18 mouse cellular contexts compared by ENCODE assay signal in genomic region chr9:118813492-118813891, GRCm38 (mm10).
A peak's percentile ranks its signal among the peaks of the same experiment; 100 is the strongest.
DNase-seq lines count a peak whose midpoint lies in the region; ATAC-seq and TF ChIP-seq lines count a peak whose summit lies in the region.
"Had no signal": no experiment of that assay in that cellular context is flagged by ENCODE, and none has a peak within 500 bp of the region (broad histone marks: within the 10 kb centered on the region; RNA-seq: fewer than 3 reads in every experiment).

No protein-coding gene starts in this region.

- no peaks in the 10 kb centered on the region for H3K9me3 ChIP-seq in kidney, embryonic 14.5 days (ENCODE audit: control insufficient read depth, low read length)
- H3K9me3 ChIP-seq in kidney, embryonic 15.5 days (replicated peaks), result no peaks in the 10 kb centered on the region
- H3K9me3 ChIP-seq in kidney, embryonic 16.5 days (ENCODE audit: low read length), result no peaks in the 10 kb centered on the region

- DNase-seq in kidney, adult 2 months, result no peak
- no peak for DNase-seq in kidney, postnatal 25 days
- DNase-seq in kidney, adult 18-20 months, result no peak
- DNase-seq: adrenal gland, adult 2 months; adrenal gland, adult 8-10 months; adrenal gland, postnatal 10 days; adrenal gland, postnatal 25 days; B cell, adult 2 months; cerebellum, adult 11 months; cerebellum, adult 11-12 months; cerebellum, adult 18-20 months had no signal

- TF ChIP-seq POLR2A in kidney, adult 2 months (IDR thresholded peaks at IDR 0.05; ENCODE audit: low read depth, low read length), result no peak

- H3K4me2 ChIP-seq in kidney, embryonic 14.5 days (replicated peaks; ENCODE audit: low read depth, low read length), result no peak overlapping the region
- H3K4me2 ChIP-seq in kidney, embryonic 15.5 days, result 0 out of 2 replicates have a peak overlapping the region, but pooled peaks have one; percentile 4
- H3K4me2 ChIP-seq in kidney, embryonic 16.5 days (replicated peaks; ENCODE audit: low read depth, low read length), result no peak overlapping the region

- no peaks in the 10 kb centered on the region for H3K27me3 ChIP-seq in kidney, embryonic 14.5 days (ENCODE audit: control insufficient read depth, insufficient read depth, low read length)
- H3K27me3 ChIP-seq in kidney, adult 2 months (replicated peaks; ENCODE audit: control insufficient read depth, insufficient read depth, low read length), result no peaks in the 10 kb centered on the region
- no peaks in the 10 kb centered on the region for H3K27me3 ChIP-seq in kidney, embryonic 15.5 days
- no peaks in the 10 kb centered on the region for H3K27me3 ChIP-seq in kidney, embryonic 16.5 days (ENCODE audit: insufficient read depth, low read length)
- H3K27me3 ChIP-seq: Patski had no signal

- no peak overlapping the region for H3K4me3 ChIP-seq in kidney, embryonic 14.5 days (ENCODE audit: low read length)
- H3K4me3 ChIP-seq in kidney, adult 2 months (ENCODE audit: insufficient read depth, low read depth, low read length), result no peak overlapping the region
- no peak overlapping the region for H3K4me3 ChIP-seq in kidney, embryonic 15.5 days (replicated peaks)
- no peak overlapping the region for H3K4me3 ChIP-seq in kidney, embryonic 16.5 days (ENCODE audit: low read length)

- ATAC-seq in kidney, embryonic 14.5 days (ENCODE audit: low FRiP score, low TSS enrichment), result peak; percentile 67; the same call in 1 of the 2 replicates
- peak; percentile 52 for ATAC-seq in kidney, embryonic 15.5 days (replicated peaks; ENCODE audit: low FRiP score)
- peak; percentile 49 for ATAC-seq in kidney, embryonic 16.5 days (ENCODE audit: low FRiP score, low TSS enrichment)
- ATAC-seq: activated CD4-positive, CD25-positive, alpha-beta regulatory T cell, adult 4 months; CD4-positive, CD25-positive, alpha-beta regulatory T cell, adult 4 months; Patski had no signal

- peaks cover 39% of the 10 kb centered on the region; the same call in 1 of the 2 replicates for H3K4me1 ChIP-seq in kidney, embryonic 14.5 days (ENCODE audit: control insufficient read depth, insufficient read depth, low read length)
- H3K4me1 ChIP-seq in kidney, adult 2 months (ENCODE audit: control insufficient read depth, insufficient read depth, low read length), result peaks cover 3% of the 10 kb centered on the region; the same call in 1 of the 2 replicates
- peaks cover 58% of the 10 kb centered on the region for H3K4me1 ChIP-seq in kidney, embryonic 15.5 days
- H3K4me1 ChIP-seq in kidney, embryonic 16.5 days (ENCODE audit: insufficient read depth, low read length), result peaks cover 43% of the 10 kb centered on the region

- no peak overlapping the region for H3K9ac ChIP-seq in kidney, embryonic 14.5 days (ENCODE audit: low read depth, low read length)
- H3K9ac ChIP-seq in kidney, embryonic 15.5 days, result no peak overlapping the region
- no peak overlapping the region for H3K9ac ChIP-seq in kidney, embryonic 16.5 days (replicated peaks; ENCODE audit: low read length)

- peaks cover 8% of the 10 kb centered on the region; the same call in 1 of the 2 replicates for H3K36me3 ChIP-seq in kidney, embryonic 14.5 days (ENCODE audit: control insufficient read depth, insufficient read depth, low read length)
- H3K36me3 ChIP-seq in kidney, adult 2 months (ENCODE audit: control insufficient read depth, insufficient read depth, low read length), result no peaks in the 10 kb centered on the region
- peaks cover 12% of the 10 kb centered on the region; the same call in 1 of the 2 replicates for H3K36me3 ChIP-seq in kidney, embryonic 15.5 days
- H3K36me3 ChIP-seq in kidney, embryonic 16.5 days (ENCODE audit: insufficient read depth, low read length), result peaks cover 5% of the 10 kb centered on the region; the same call in 1 of the 2 replicates
- H3K36me3 ChIP-seq: G1E had no signal

- peak overlapping the region; percentile 71; the same call in 1 of the 2 replicates for H3K27ac ChIP-seq in kidney, embryonic 14.5 days (ENCODE audit: low read depth, low read length)
- H3K27ac ChIP-seq in kidney, adult 2 months (ENCODE audit: insufficient read depth, low read depth, low read length), result no peak overlapping the region
- H3K27ac ChIP-seq in kidney, embryonic 15.5 days, result peak overlapping the region; percentile 73
- peak overlapping the region; percentile 51 for H3K27ac ChIP-seq in kidney, embryonic 16.5 days (ENCODE audit: low read length)

- WGBS in kidney, embryonic 14.5 days, result 40% methylated on average over 5 of the region's 5 CpGs
- WGBS in kidney, adult 2 months, result 85% methylated on average over 5 of the region's 5 CpGs
- 50% methylated on average over 5 of the region's 5 CpGs for WGBS in kidney, embryonic 15.5 days
- 46% methylated on average over 5 of the region's 5 CpGs for WGBS in kidney, embryonic 16.5 days

- TF ChIP-seq CTCF in kidney, adult 2 months (conservative IDR thresholded peaks at IDR 0.05; ENCODE audit: insufficient read depth, insufficient read length, low read depth, low read length), result no peak
